Mouse (Mus musculus) thymus, postnatal 25 days (tissue): ENCODE data around the gene Dnah11.
A peak's percentile ranks its signal among the peaks of the same experiment; 100 is the strongest.

Experiments
- DNase-seq: peaks from one replicate; pipeline ENCODE4 v3.0.0; 2022

Dnah11 gene

GRCm38 (mm10) chr12:118084806-118085205 is 114.0 kb downstream of the Dnah11 start:
- DNase-seq = no peak

DNA sequence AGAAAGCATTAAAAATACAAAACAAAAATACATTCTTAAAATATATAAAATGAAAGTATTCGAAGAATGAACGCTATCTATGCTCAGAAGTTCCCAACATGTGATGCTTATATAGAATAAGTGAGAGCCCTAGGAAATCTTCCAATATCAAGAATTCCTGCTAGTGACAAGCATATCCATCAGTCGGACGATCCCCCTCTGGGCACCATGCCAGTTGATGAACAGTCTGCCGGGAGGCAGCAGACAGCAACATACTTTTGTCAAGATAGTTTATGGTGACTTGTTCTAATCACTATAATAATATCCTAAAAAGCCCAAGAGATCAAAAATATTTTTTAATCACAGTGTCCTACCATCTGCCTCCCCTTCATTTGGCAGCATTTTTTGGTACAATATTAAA is 114.7 kb downstream of the Dnah11 start:
- DNase-seq = no peak

- no peak for DNase-seq
These were observed 118.4 kb downstream of the Dnah11 start for GRCm38 (mm10) chr12:118080441-118080840.

GRCm38 (mm10) chr12:118078434-118078989 is 120.3 kb downstream of the Dnah11 start:
- no peak for DNase-seq

GRCm38 (mm10) chr12:118076802-118077201 is 122.0 kb downstream of the Dnah11 start:
- DNase-seq = no peak

GRCm38 (mm10) chr12:118072181-118072872 is 126.5 kb downstream of the Dnah11 start:
- DNase-seq = no peak

GRCm38 (mm10) chr12:118071667-118072066 is 127.2 kb downstream of the Dnah11 start:
- no peak for DNase-seq

GRCm38 (mm10) chr12:118068785-118069184 is 130.1 kb downstream of the Dnah11 start:
- no peak for DNase-seq

GRCm38 (mm10) chr12:118062343-118062742 is 136.5 kb downstream of the Dnah11 start:
- DNase-seq = no peak

GRCm38 (mm10) chr12:118056876-118057275 is 142.0 kb downstream of the Dnah11 start:
- no peak for DNase-seq

DNA sequence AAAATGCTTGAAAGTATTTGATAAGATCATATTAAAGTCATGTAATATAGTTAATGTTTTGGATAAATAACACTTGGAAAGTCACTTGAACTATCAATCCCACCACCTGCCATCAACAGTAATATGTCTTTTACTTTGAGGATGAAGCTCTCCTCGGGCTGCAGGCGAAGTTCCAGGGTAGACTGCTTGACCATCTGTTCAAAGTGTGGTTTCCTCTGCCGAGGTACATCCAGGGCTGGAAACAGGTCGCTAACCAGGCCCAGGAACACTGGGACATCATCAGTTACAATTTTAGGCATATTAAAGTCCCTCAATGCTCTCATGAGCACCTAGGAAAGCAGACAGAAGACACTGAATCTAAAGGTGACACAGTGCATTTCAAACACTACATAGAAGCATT is 153.5 kb downstream of the Dnah11 start:
- no peak for DNase-seq

DNA sequence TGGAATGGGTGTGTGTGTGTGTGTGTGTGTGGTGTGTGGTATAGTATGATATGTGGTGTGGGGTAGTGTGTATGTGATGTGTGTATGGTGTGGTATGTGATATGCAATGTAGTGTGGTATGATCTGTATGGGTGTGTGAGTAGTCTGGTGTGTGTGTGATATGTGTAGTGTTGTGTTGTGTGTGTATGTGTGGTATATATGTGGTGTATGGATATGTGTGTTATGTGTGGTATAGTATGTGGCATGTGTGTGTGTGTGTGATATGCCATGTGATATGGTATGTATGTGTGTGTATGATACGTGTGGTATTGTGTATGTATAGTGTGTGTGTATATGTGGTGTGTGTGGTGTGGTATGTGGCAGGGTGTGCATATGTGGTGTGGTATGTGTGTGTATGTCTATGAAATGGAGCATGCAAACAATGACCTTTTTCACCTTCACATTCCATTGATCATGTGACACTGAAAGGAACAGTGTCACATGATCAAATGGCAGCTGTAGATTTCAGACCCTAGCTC is 155.7 kb downstream of the Dnah11 start:
- DNase-seq = no peak

- no peak for DNase-seq
These were observed 156.6 kb downstream of the Dnah11 start for GRCm38 (mm10) chr12:118042196-118042595.

GRCm38 (mm10) chr12:118034990-118035389 is 163.9 kb downstream of the Dnah11 start:
- DNase-seq = no peak

DNA sequence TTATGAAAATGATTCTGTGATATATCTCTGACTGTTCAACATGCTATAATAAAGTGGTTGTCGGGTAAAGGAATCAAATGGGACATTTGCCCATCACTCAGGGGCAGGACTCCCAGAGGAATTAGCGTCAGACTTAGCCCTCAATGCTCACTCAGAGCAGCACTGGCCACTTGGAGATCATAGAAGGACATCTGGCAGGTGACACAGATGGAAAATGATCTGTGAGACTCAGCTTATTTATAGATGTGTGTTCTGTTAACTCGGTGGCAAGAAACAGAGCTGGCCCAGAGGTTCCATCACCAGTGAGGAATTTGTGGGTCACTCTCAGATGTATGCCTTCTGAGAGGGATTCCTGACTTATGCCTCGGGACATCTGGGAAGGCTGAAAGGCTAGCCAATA is 173.1 kb downstream of the Dnah11 start:
- DNase-seq = no peak

DNA sequence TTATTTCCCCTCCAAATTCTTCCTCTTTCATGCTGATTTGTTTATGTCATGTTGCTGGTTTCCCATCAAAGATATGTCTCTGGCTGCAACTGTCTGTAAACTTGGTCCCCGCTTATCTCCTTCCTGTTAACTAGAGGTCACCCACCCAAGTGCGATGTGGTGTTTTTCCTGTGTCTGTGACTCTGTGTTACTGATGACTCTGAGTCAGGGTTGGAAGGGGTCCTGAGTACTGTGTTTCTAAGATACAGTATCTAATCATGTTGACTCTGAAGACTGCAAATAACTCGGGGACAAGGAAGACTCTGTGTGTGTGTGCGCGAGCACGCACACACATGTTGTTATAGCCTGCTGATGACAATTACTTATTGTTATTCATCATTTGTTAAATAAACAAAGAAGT is 179.9 kb downstream of the Dnah11 start:
- DNase-seq = no peak

- DNase-seq = no peak
These were observed 185.0 kb downstream of the Dnah11 start for GRCm38 (mm10) chr12:118013872-118014271.

DNA sequence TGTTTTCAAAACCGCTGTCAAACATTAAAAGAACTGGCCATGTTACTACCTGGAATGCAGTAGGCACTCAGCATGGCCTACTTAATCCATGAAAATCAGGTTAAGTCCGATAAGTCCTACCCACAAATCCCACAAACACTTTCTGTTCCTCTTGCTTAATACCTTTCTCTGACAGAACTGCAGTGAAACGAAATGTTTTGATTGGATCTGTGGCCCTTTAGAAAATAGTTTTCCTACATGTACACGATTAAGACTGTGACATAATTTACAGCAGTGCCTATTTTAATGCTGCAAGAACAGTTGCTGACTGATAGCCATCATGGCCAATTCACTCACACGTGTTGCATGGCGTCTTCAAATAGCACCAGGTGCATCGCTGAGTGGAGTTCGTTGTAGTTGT is 186.9 kb downstream of the Dnah11 start:
- no peak for DNase-seq

DNA sequence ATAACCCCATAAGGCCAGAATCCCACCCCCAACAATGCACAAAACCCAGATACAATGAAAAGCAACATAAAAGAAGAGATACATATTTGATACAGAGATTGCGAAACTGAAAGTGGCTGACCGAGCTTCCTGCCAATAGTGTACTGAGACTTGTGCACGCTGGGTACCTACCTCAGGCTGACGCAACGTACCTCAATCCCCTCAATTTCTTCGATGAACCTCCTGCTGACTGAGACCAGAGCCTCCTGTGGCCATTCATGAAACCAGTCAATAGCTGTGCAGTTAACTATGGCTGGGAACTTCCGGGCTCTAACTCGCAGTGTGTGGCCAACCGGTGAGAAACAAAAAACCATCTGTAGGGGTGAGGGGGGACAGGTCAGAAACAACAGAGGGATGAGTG is 203.9 kb downstream of the Dnah11 start:
- DNase-seq = peak; percentile 8

DNA sequence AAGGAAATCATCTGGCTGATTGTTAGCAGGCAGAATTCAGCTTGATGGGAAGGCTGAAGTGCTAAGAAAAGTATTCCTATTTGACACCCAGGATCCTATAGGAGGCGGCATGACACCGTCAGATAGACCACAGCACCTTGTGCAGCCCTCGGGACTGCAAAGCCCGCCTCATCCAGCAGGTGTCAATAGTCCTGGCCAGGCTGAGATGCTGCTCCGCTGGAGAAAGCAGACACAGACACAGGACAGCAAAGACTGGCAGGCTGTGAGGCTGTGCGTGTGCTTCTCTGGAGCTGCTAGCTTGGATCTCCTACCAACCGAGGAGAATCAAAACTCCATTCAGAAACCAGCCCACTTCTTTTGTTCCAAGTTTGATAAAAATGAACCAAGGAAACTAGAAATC is 205.3 kb downstream of the Dnah11 start:
- DNase-seq = peak; percentile 84

DNA sequence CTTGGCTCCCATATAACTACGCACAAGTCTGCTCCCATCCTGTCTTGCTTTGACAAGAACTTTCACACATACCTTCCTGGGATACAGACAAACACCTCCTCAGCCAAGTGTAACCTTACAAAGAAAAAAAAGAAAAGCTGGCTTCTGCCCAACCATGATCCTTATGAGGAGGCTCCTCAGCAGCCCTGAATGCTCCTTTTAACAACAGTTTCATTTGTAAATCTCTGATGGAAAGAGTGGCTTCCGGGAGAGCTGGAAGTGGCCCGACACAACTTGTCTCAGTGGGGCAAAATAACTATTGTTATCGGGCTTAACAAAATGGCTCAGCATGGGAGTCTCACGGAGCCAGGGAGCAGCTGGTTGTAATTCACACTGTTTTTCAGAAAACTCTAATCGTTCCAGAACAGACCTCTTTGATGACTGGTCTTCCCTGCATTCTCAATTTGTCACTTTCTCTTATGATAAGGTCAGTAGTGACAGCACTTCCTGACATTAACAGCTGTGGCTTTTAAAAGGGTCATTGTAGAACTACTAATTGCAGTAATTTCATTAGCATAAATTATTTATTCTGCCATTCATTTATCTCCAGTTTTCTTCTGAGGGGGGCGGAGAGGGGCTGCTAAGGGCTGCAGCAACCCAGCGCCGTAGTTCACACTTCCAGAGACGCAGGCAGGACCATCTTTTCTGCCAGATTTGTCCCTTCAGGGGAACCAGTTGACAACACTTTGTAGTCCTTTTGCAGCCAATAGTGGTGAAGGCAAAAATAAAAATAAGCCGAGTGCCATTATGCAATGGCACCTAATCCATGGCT is 209.6 kb downstream of the Dnah11 start:
- no peak for DNase-seq

- DNase-seq = no peak
These were observed 218.5 kb downstream of the Dnah11 start for GRCm38 (mm10) chr12:117980315-117980714.

DNA sequence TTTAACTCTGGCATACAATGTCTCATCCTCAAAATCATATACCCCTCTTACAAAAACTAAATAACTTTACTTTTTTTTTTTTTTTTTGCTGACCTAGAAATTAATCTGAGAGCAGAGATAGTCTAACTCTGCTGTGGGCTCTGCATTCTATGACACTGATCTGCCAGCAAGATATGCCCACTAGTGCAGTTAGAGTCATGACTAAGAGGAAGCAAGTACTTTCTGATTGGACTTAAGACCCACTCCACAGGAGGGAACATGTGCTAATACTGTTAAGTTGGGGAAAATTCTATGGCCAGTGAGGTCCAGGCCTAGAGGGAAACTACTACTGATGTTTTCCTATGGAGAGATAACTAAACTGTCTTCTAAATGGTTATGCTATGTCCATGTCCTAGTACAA is 225.1 kb downstream of the Dnah11 start:
- DNase-seq = no peak

DNA sequence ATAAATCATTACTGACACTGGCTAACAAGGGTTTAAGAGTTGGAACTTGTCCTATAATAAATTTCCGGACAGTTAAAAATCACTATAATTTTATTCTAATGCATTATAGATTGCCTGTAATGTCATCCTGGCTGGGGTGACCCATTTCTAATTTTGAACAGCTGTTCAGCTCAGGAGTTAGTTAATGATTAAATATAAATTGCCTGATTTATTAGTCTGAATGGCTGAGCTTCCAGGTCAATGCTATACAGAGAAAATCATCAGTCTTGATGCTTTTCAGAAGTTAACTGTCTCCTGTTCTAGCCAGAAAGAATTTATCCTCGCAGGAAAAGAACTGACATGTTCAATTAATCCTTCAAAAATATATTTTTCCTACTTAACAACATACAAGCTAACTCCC is 236.1 kb downstream of the Dnah11 start:
- no peak for DNase-seq
